Mouse (Mus musculus) midbrain, embryonic 11.5 days (tissue): ENCODE results near the gene Megf11. TPM values are rescaled to one million over a fixed set of nuclear protein-coding genes. Genes with fewer than 3 reads are reported as not detected.

ENCODE experiments used
- ATAC-seq: fragments of 200-750 bp; cut with Nextera tagmentation; 2 replicates; pipeline ENCODE4 v1.8.0; 2017; ENCODE audit warnings: moderate TSS enrichment, moderate library complexity; ENCODE audit not compliant: low FRiP score
- DNase-seq: peaks from one replicate; pipeline ENCODE4 v3.0.0; 2015; ENCODE audit warnings: low spot score; ENCODE audit errors: missing footprints
- H3K27ac ChIP-seq: fragments of 300-500 bp; sonication (generic); 2 replicates; pipeline ENCODE4 v1.5.1; 2014; ENCODE audit warnings: low read depth, low read length
- H3K27me3 ChIP-seq: fragments of 300-500 bp; sonication (generic); 2 replicates; pipeline ENCODE4 v1.6.1; 2014; ENCODE audit warnings: mild to moderate bottlenecking, low read length, moderate library complexity, mixed read lengths; ENCODE audit not compliant: control insufficient read depth, insufficient read depth
- H3K36me3 ChIP-seq: fragments of 300-500 bp; sonication (generic); 2 replicates; pipeline ENCODE4 v1.6.1; 2014; ENCODE audit warnings: mild to moderate bottlenecking, low read length, moderate library complexity, mixed read lengths; ENCODE audit not compliant: control insufficient read depth, insufficient read depth
- H3K4me1 ChIP-seq: fragments of 300-500 bp; sonication (generic); 2 replicates; pipeline ENCODE4 v1.6.1; 2014; ENCODE audit warnings: low read length; ENCODE audit not compliant: control insufficient read depth, insufficient read depth
- H3K4me2 ChIP-seq: fragments of 300-500 bp; sonication (generic); 2 replicates; pipeline ENCODE4 v1.6.1; 2014; ENCODE audit warnings: mild to moderate bottlenecking, moderate library complexity
- H3K4me3 ChIP-seq: fragments of 300-500 bp; sonication (generic); 2 replicates; pipeline ENCODE4 v1.5.1; 2014; ENCODE audit warnings: low read depth, low read length
- H3K9ac ChIP-seq: fragments of 300-500 bp; sonication (generic); 2 replicates; pipeline ENCODE4 v1.6.1; 2014; ENCODE audit warnings: low read length
- H3K9me3 ChIP-seq: fragments of 300-500 bp; sonication (generic); 2 replicates; pipeline ENCODE4 v1.6.1; 2016; ENCODE audit warnings: low read length; ENCODE audit not compliant: control insufficient read depth
- WGBS: fragments of 180-500 bp; shearing (Covaris S2); extraction: QIAGEN DNeasy Blood & Tissue Kit; methylation state at CpG from one replicate; pipeline ENCODE4 v1.1.7; 2014; 5-methylcytosine and 5-hydroxymethylcytosine counted together
- polyA plus RNA-seq: library from polyadenylated mRNA; unstranded; fragments of >200 nt; fragmentation: Nextera tagmentation; extraction: Ambion mirVana; gene quantifications from 2 replicates; pipeline ENCODE4 v1.2.1, GENCODE M21; 2014

Gene Megf11
- polyA plus RNA-seq, 1 experiment from 2014 or later = 3.1 TPM

DNA sequence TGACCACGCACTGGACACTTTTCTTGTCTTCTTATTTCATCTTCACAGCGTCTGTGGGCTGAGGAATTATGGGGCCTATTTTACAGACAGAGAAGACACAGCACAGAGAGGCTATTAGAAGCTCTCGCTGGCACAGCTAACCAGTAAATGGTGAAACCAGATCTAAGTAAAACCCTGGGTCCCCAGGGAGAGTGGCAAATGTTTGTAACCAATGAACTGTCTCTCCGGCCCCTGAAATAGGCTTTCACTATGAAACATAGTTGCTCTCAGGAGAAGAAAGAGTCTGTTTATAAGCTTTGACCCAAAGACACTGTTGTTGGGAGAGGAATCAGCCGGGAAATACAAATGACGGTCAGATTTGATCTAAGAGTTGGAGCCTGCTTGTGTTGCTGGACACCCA, 162.9 kb downstream of the Megf11 start:
- no peaks in the 10 kb centered on the region for H3K27me3 ChIP-seq
- no peaks in the 10 kb centered on the region for H3K4me1 ChIP-seq
- H3K4me3 ChIP-seq = no peak overlapping the region
- WGBS = 88% methylated on average over 6 of the region's 6 CpGs
- no peak for ATAC-seq
- H3K36me3 ChIP-seq = no peaks in the 10 kb centered on the region
- H3K9me3 ChIP-seq = no peaks in the 10 kb centered on the region
- peak; percentile 47 for DNase-seq
- H3K4me2 ChIP-seq = no peak overlapping the region
- H3K27ac ChIP-seq = no peak overlapping the region
- no peak overlapping the region for H3K9ac ChIP-seq

GRCm38 (mm10) chr9:64551307-64551706, 165.9 kb downstream of the Megf11 start:
- Histone ChIP-seq H3K4me3 (no peak overlapping the region), H3K27me3 (no peaks in the 10 kb centered on the region), H3K9ac (no peak overlapping the region), H3K36me3 (no peaks in the 10 kb centered on the region), H3K4me1 (no peaks in the 10 kb centered on the region; the same call in 1 of the 2 replicates), H3K27ac (no peak overlapping the region), H3K9me3 (no peaks in the 10 kb centered on the region), H3K4me2 (no peak overlapping the region)
- WGBS = 84% methylated on average over 1 of the region's 1 CpGs
- peak; percentile 57 for DNase-seq
- no peak for ATAC-seq

GRCm38 (mm10) chr9:64552046-64552445, 166.6 kb downstream of the Megf11 start:
- no peak overlapping the region for H3K9ac ChIP-seq
- no peaks in the 10 kb centered on the region; the same call in 1 of the 2 replicates for H3K4me1 ChIP-seq
- H3K27me3 ChIP-seq = no peaks in the 10 kb centered on the region
- H3K36me3 ChIP-seq = no peaks in the 10 kb centered on the region
- 59% methylated on average over 4 of the region's 4 CpGs for WGBS
- DNase-seq (peak; percentile 76), ATAC-seq (no peak)
- no peaks in the 10 kb centered on the region for H3K9me3 ChIP-seq
- no peak overlapping the region for H3K27ac ChIP-seq
- no peak overlapping the region for H3K4me3 ChIP-seq
- H3K4me2 ChIP-seq = no peak overlapping the region

DNA sequence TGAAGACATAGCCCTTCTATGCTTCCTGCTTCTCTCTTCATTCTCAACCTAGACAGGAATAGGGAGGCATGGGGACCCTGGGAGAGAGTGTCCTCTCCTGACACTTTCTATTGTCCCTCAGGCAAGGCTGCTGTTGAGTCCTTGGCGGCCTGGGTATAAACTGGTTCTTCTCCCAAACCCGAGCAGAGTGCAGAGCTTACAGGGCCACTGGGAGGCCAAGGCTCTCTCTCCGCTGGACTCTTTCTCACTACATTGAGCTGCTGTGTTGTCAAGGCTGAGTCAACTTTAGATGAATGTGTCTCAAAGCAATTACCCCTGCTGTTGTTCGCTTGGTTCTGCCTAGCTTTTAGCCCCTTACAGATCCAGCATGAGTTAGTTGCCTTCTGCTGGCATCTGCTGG, 168.0 kb downstream of the Megf11 start:
- Histone ChIP-seq H3K36me3 (no peaks in the 10 kb centered on the region), H3K4me2 (no peak overlapping the region), H3K27me3 (no peaks in the 10 kb centered on the region), H3K9ac (no peak overlapping the region), H3K27ac (no peak overlapping the region), H3K4me3 (no peak overlapping the region), H3K9me3 (no peaks in the 10 kb centered on the region), H3K4me1 (no peaks in the 10 kb centered on the region; the same call in 1 of the 2 replicates)
- 71% methylated on average over 4 of the region's 4 CpGs for WGBS
- ATAC-seq (no peak), DNase-seq (peak; percentile 33)

DNA sequence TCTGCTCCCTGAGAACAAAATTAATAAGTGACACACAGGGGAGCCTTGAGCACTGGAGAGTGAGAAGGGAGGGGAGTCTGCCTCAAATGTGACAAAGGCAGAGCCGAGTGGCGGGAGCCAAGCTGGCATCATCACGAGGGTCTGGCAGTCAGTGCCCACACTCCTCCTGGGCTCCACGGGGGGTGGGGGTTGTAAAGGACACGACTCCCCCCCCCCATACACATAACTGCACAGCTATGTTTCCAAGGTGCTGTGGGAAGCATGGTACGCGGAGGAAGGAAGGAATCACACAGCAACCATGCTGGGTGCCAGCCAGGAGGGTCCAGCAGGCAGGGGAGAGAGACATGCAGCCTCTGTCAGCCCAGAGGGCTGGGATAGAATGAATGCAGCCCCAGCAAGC, 170.2 kb downstream of the Megf11 start:
- Histone ChIP-seq H3K27ac (no peak overlapping the region), H3K4me1 (no peaks in the 10 kb centered on the region; the same call in 1 of the 2 replicates), H3K36me3 (no peaks in the 10 kb centered on the region), H3K4me3 (no peak overlapping the region), H3K27me3 (no peaks in the 10 kb centered on the region), H3K4me2 (no peak overlapping the region), H3K9ac (no peak overlapping the region), H3K9me3 (no peaks in the 10 kb centered on the region)
- 73% methylated on average over 7 of the region's 7 CpGs for WGBS
- ATAC-seq (no peak), DNase-seq (peak; percentile 56)

DNA sequence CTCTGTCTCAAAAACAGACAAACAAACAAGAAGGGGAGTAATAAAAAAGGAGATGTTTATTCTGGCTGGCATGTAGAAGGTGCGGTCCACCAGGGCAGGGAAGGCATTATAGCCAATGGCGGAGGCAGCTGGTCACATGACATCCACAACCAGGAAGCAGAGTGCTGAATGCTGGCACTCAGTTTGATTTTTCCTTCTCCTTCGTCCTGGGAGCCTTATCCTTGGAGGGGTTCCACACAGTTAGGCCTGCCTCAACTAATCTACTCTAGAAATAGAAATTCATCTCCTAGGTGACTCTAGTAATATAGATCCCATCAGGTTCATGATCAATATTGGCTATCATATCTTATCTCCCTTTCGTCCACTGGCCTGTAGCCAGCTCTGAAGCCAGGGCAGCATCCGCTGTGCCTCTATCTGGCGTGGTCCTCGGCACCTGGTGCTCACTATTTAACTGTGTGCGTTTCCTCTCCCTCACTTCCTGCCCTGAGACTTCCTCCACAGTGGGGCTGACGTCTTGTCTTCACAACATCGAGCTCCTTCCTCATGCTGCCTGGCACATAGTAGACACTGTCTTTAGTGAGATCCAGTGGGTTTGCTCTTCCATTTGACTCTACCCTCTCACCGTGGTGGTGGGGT, 171.8 kb downstream of the Megf11 start:
- H3K27me3 ChIP-seq = no peaks in the 10 kb centered on the region
- 86% methylated on average over 11 of the region's 11 CpGs for WGBS
- H3K4me2 ChIP-seq = no peak overlapping the region
- DNase-seq (no peak), ATAC-seq (no peak)
- H3K4me3 ChIP-seq = no peak overlapping the region
- no peak overlapping the region for H3K9ac ChIP-seq
- H3K27ac ChIP-seq = no peak overlapping the region
- no peaks in the 10 kb centered on the region for H3K36me3 ChIP-seq
- no peaks in the 10 kb centered on the region for H3K9me3 ChIP-seq
- H3K4me1 ChIP-seq = no peaks in the 10 kb centered on the region; the same call in 1 of the 2 replicates

- H3K36me3 ChIP-seq = no peaks in the 10 kb centered on the region
- H3K4me3 ChIP-seq = no peak overlapping the region
- no peak overlapping the region for H3K4me2 ChIP-seq
- no peak for DNase-seq
- no peaks in the 10 kb centered on the region for H3K27me3 ChIP-seq
- no peak overlapping the region for H3K9ac ChIP-seq
- H3K4me1 ChIP-seq = no peaks in the 10 kb centered on the region; the same call in 1 of the 2 replicates
- no peak for ATAC-seq
- 91% methylated on average over 7 of the region's 7 CpGs for WGBS
- no peaks in the 10 kb centered on the region for H3K9me3 ChIP-seq
- H3K27ac ChIP-seq = no peak overlapping the region
These were observed 172.6 kb downstream of the Megf11 start for GRCm38 (mm10) chr9:64557846-64558530.

GRCm38 (mm10) chr9:64564315-64564767, 178.9 kb downstream of the Megf11 start:
- Histone ChIP-seq H3K27ac (no peak overlapping the region), H3K4me2 (no peak overlapping the region), H3K4me1 (peaks cover 3% of the 10 kb centered on the region; the same call in 1 of the 2 replicates), H3K9ac (no peak overlapping the region), H3K4me3 (no peak overlapping the region), H3K27me3 (no peaks in the 10 kb centered on the region), H3K9me3 (no peaks in the 10 kb centered on the region), H3K36me3 (no peaks in the 10 kb centered on the region)
- ATAC-seq = no peak
- no peak for DNase-seq
- 87% methylated on average over 5 of the region's 5 CpGs for WGBS

DNA sequence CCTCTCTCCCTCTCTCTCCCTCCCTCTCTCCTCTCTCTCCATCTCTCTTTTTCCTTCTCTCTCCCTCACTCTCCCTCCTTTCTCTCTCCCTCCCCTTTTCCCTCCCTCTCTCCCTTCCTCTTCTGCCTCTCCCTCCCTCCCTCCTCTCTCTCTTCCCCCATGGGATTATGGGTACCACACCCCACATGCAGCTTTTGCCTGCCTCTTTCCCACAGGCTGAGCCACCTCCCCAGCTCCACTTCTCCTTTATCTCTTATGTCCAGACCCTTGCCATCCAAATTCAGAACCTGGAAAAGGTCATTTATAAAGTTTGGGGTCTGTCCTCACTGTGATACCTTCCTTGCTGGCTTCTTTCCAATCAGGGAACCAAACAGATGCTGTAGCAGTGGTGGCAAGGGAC, 180.5 kb downstream of the Megf11 start:
- Histone ChIP-seq H3K27ac (no peak overlapping the region), H3K27me3 (no peaks in the 10 kb centered on the region), H3K9ac (no peak overlapping the region), H3K4me2 (no peak overlapping the region), H3K9me3 (no peaks in the 10 kb centered on the region), H3K36me3 (no peaks in the 10 kb centered on the region), H3K4me1 (peaks cover 3% of the 10 kb centered on the region; the same call in 1 of the 2 replicates), H3K4me3 (no peak overlapping the region)
- ATAC-seq (no peak), DNase-seq (no peak)
